Mouse (Mus musculus) regulatory T cell (primary cell): ENCODE measurements around the gene Sel1l3.

Source experiments
- in situ Hi-C: fragments of 300-600 bp; cut with MboI, MseI; formaldehyde crosslinking; loops from one replicate; pipeline ENCODE4 v1.15.1; 2025; ENCODE audit warnings: high pct_unique_total_duplicates

Sel1l3 gene

DNA sequence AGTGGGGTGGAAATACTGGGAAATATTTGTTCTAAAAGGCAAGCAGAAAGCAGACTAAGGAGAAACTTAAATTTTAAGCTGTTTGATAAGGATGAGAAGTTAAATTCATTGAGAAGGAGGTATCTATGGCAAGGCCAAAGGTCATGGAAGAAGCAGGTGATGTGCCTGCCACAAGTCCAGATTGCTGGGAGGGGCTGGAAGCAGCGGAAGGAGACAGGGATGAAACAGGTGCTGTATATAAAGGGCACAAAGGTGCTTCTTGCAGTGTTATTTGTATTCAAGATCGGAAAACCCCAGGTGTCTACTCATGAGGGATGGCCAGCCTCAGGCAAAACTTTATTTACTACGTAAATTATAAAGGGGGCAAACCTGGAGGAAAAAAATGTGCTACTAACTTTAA, 38.5 kb downstream of the Sel1l3 start:
- in situ Hi-C loops = no loop called here

DNA sequence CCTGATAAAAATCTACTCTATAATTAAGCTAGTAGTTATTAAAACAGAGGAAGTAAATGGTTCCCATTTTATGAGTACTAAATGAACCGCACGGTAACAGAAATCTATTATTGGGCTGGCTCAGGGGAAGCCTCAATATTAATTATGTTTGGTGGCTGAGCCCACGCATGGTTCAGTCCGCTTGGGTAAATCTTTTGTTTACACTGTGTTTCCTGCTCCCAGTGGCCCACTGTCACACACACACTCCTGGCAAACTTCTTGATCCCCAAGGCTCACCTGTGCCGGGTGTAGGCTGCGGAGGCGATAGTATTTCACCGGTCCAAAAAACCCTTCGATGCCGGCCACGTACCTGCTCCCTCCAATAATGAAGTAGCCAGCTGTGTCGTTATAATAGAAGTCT, 39.3 kb downstream of the Sel1l3 start:
- in situ Hi-C loops = no loop called here

DNA sequence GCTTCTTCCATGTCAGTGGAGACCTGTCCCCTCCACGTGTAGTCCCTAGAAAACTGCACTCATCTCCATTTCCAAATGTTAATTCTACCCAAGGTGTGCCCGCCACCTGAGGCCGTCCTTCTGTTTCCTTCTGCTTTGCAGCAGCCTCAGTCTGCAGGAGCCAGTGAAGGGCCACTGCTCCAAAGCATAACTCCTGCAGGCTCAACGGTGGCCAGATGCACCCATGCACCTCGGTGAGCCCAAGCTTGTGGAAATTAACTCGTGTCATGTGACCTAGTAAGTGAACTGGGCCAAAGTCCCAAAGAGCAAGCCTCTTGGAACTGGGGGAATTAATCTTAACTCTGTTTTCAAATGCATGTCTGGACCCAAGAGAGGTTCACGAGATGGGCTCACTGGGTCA, 40.8 kb downstream of the Sel1l3 start:
- in situ Hi-C loops = no loop called here

DNA sequence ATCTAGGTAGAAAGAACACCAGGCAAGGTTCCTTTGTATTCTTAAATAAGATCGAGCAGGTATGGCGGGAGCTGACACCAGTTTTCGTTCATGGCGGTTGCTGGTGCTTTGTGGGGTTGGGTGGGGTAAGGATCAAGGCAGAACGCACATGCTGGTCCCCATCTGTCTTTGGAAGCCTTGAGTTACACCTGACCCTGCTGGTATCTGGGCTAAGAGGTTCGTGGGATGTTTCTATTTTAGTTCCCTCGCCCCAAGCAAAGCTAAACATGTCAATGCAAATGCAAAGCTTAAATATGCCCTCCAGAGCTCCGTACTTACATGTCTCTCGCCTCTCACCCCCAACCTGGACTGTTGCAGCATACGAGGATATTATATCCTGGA, 41.5 kb downstream of the Sel1l3 start:
- in situ Hi-C loops = no loop called here

DNA sequence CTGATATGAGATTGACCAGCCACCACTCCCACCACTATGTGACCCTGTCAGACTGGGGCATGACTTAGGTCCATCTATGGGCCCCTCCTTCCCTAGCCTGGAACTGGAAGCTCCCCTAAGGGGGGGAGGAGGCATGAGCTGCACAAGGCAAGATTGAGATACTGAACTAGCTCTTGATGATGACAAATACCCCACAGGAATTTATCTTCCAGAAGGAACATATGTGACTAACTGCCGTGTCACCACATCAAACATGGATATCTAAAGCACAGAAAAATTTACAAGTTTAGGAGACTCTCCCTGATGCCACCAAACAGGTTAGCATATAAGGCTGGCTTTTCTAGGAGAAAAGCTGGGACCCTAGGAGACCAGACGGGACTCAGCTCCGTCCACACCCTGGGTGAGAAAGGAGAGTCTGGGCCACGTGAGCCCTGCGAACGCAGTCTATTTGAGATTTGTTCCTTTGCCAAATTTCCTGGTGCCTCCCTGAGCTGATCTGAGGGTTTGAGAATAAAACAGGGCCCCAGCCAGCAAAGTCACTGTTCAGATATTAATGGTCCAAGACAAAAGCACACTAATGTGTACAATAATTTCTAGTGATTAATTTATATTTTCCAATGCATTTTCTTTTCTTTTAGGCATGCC, 42.0 kb downstream of the Sel1l3 start:
- in situ Hi-C loops = no loop called here

DNA sequence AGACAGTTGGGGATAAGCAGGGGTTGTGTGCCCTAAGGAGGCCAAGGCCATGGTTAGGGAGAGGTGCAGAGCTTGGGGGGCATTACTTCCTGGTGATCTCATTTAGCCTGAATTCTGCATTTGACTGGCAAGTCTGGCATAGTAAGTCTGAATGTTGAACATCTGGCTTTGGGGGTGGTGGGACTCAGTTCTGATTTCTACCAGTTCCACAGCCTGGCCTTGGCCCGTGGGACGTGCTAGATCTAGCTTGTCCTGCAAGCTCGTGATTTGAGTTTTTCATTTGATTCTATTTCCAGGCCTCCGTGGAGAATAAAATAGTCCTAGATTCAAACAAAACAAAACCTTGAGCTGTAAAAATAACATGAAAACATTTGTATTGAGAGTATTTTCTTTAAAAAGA, 46.2 kb downstream of the Sel1l3 start:
- in situ Hi-C loops = no loop called here

DNA sequence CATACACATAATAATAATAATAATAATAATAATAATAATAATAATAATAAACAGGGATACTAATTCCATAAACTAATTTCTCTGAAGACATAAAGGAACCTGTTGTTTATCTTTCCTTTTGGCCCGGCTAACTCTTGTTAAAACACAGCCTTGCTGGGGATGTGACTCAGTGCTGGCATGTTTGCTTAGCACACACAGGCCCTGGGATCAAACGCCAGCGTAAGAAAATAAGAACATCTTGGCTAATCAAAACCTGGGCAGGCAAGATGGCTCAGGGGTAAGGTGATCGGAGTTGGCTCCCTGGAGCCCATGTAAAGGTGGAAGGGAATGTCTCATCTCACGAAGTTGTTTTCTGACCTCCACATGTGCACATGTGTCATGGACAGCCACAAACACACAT, 48.1 kb downstream of the Sel1l3 start:
- in situ Hi-C loops = no loop called here

DNA sequence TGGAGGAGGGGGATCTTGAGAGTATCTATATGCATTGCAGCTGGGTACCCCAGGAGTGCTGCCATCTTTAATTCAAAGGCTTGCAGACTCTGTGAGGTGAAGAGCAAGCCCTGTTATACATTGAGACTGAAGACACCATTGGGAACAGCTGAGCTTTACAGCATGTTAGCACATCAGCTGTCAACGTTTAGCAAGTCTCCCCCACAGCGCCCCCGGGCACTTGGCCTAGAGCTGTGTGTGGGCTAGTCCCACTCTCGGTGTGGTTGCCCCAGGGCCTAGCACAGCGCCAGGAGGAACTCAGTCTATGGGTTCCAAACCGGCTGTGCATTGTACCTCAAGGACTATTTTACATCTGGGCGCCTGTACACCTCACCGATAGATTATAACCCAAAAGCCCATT, 51.3 kb downstream of the Sel1l3 start:
- in situ Hi-C loops = loop anchor here (5.0 kb wide), 1 partner anchor 80 kb away; no protein-coding TSS in a partner anchor

DNA sequence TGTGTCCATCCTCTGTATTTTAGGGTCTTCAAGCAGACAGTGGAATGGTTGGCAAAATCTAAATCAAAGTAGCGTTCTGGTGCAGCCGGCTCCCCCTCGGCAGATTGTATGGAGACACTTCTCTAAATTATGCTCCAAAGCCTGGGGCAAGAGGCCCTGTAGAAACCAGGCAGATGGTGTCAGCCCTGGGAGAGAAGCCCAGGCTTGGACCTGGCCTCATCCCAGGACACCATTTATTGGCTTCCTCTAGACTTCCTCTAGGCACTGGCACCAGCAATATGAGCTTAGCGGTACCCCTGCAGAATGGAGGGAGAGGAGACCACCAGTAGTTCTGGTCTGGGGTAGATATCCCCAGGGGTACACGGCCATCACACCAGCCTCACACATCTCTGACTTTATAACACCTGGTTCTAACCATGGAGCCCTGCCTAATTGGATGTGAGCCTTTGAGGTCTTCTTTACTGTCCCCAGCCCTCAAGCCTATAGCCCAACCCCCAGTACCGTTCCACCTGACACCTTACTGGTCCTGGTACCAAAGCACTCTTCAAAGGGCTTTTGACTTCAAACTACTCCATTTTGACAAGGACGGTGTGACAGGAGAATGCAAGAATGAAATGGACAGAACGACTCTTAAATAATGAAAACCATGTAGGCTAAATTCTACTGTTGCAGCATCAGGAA, 52.1 kb downstream of the Sel1l3 start:
- in situ Hi-C loops = loop anchor here (5.0 kb wide), 1 partner anchor 81 kb away; no protein-coding TSS in a partner anchor

DNA sequence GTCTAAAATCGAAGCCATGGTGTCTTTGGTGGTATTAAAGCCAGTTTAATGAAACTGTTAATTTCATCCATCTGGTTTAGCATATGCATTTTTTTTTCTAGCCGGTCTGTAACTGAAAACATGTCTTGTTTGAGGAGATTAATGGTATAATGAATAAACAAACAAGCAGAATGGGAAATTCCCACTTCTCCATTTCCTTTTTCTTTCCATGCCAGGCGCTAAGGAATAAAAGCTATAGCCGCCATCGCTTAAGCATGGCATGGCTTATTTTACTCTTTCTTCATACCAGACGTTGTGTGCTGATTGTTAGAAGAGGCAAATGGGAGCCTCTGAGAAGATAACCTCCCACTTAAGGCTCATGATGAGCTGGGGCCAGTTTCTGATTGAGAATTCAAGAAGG, 53.5 kb downstream of the Sel1l3 start:
- in situ Hi-C loops = loop anchor here (5.0 kb wide), 1 partner anchor 82 kb away; no protein-coding TSS in a partner anchor

DNA sequence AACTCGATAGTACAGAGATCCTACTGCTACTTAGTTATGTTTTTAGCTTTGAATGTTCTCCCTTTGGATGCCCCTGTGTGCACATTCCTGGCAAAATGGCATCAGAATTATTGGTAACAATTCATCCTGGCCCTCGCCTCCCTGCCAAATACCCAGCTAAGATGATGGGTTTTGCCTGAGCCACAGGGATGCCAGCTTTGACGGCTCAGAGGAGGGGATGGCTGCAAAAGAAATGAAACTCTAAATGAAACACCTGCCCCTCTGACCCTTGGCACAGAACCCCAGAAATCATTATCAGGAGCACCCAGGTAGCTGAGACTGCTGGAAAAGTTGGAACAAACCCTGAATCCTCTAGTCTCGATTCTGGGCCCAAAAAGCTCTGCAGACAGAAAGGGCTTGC, 54.1 kb downstream of the Sel1l3 start:
- in situ Hi-C loops = loop anchor here (5.0 kb wide), 1 partner anchor 83 kb away; no protein-coding TSS in a partner anchor

DNA sequence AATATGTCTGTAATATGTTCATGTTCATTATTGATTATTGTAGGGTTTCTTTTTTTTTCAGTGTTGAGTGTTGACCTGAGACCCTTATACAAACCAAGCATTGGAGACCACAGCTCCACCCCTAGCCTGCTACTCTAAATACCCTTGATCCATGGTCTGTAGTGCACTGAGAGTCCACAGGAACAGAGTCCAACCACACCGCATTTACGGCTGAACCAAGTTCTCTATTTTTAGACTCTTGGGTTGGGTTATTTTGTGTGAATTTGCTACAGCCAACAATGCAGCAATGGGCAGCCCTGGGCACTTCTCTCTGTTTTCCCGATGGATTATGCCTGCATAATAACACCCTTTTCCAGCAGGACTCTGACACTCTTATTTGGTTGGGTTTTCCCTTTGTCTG, 54.6 kb downstream of the Sel1l3 start:
- in situ Hi-C loops = no loop called here

DNA sequence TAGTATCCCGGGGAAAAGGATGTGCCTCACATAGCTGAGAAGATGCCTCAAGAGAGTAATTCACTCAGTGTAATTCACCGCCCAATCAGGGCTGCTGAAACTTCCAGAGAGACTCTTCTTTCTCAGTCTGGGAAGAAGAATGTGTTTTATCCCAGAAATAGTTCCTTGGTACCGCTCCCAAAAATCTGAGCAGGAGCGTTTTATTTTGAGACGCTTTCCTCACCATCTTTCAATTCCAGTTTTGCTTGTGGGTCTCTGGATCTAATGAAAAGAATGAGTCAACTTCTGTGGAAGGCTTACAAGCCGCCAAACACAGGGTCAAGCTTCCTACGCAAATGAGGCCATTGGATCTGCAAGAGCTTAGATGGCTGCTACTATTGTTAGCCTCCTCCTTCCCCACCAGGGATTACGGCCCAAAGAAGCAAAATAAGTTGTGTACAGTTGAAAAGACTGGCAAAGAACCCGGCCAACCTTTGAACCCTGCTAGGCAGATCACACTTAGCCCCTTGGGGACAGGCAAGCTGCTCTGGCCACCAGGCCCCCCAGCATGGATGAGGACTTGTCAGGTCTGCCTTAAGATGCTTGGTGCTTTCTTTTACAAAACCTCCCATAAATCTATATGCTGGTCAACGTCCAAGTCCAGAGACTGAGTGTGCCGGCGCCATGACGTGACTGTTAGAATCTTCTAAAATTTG, 57.6 kb downstream of the Sel1l3 start:
- in situ Hi-C loops = no loop called here

DNA sequence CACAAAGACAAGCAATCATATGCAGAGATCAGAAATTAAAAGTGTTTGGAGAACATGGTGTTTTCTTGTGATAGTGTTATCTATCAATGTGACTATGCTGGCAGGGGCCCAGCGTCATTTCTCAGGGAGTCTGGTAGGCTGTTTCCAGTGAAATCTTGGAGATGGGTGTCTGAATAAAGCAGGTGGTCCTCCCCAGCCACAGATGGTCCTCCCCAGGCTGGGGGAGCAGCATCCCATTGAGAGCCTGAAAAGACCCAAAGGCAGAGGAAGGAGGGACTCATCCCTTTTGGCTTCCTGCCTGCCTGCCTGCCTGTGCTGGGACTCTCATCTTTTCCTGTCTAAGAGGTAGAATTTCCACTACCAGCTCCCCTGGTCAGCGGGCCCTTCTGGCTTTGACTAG, 59.2 kb downstream of the Sel1l3 start:
- in situ Hi-C loops = no loop called here

DNA sequence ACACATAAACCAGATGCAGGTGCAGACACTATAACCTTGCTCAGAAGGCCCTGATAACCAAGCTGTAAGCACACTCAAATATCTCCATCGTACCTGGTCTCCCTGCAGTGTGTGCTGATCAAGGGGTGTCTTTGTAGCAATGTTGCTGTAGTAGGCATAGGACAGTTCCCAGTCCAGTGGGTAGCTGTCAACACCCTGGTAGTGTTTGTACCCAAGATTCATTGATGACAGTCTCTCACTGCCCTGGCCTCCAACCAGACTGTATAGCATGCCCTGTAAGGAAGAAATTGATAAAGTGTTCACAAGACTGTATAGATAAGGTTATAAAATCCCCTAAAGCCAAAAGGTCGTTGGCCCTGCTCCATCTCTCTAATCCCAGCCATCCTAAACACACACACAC, 59.6 kb downstream of the Sel1l3 start:
- in situ Hi-C loops = no loop called here

DNA sequence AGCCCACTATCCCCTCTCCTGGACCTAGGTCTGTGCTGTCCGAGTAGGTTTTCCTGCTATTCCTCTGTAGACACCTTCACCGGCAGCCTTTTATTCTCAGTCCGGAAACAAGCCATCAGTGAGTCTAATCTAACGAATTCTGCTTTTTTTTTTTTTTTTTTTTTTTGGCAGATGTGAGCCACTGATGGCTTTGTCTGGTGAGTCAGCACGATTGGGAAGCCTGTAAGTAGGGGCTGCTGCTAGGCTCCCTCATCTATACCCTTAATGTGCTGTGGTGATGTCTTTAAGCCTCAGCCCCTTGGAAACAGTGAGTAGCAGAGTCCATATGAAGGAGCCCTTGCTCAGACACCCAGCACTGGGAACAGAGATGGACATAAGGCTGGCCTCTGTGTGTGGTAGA, 60.6 kb downstream of the Sel1l3 start:
- in situ Hi-C loops = no loop called here

DNA sequence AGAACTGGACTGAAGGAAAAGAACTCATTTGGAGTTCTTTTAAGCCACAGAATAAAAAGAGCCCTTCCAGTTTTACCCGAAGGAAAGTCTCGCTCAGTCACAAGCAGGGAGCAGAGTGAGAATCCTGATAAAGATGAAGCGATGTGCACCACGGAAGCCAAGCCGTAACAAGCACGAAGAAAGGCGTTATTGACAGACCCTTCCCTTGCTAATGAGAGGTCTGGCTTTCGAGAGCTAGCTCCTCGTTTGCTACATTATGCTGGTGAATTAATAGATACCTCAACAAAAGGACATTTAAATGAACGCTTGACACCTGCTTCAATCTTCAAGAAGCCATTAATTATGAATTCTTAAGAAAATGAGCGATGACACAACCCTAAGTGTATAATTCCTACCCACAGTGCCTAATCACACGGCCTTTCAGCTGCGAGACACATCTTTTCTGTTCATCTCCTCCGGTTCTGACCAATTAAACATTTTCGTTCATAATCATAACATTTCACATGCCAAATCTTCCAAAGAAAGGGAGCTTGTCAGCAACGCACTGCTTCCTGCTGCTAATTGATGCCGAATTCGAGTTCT, 62.3 kb downstream of the Sel1l3 start:
- in situ Hi-C loops = no loop called here

DNA sequence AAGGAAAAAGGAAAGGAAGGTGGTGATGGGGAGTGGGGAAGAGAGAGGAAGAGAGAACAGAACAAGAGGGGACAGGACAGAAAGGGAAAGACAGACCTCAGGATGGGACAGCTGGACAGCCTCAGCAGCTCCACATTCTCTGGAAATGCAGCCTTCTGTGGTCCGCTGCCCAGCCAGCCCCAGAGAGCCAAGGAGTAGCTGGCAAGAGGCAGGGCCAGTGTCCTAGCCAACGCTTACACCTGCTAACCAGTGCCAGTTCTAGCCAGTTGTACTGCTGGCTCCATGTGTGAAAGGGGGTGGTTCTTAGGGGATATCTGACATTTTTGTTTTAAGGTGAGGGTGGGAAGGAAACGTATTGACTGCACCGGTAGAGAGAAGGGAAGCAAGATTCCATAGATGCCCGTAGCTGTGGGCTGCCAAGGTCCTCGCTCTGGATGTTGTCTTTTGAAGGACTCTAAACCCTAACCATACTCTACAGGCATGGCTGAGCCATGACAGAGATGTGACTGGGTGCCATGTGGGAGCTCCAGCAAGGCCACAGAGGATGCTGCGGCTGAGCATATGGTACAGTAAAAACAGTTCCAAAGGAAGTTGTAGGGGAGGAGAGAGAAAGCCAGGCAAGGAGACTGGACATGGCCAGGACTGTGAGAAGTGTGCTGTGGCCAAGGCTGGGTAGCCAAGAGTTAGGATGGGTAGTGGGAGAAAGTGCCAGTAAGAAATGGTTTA, 64.6 kb downstream of the Sel1l3 start:
- in situ Hi-C loops = loop anchor here (10.0 kb wide), 1 partner anchor 1044 kb away; no protein-coding TSS in a partner anchor

DNA sequence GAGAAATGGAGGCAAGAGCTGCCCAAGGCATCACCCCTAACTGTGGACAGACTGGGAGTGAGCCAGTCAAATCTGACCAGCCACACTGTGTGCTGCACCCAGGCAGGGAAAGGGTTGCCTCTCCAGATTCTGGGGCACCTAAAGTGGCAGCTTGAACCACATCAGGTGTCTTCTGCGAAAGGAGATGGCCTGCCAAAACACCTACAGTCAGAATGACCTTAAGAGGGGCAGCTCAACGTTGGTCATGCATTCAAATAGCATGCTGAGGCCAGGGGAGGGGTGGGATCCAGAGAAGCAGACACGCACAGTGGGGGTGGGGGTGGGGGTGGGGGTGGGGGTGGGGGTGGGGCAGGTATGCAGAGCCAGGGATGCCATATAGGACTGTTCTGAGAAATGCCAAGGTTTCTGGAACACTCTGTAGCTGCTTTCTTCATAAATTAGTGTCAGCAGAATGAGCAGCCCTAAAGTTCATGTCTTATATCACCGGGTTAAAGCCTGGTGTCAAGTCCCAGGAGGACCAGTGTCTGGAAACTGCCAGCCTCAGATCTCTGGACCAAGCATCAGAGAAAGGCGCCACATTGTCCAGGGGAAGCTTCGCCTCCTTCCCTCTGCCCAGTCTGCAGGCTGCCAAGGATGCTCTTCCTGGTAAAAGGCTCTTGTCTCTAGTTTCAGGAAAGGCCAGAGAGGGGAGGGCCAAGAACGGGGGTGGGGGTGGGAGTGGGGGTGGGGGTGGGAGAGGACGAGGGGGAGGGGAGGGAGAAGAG, 65.4 kb downstream of the Sel1l3 start:
- in situ Hi-C loops = loop anchor here (10.0 kb wide), 1 partner anchor 1044 kb away; no protein-coding TSS in a partner anchor

DNA sequence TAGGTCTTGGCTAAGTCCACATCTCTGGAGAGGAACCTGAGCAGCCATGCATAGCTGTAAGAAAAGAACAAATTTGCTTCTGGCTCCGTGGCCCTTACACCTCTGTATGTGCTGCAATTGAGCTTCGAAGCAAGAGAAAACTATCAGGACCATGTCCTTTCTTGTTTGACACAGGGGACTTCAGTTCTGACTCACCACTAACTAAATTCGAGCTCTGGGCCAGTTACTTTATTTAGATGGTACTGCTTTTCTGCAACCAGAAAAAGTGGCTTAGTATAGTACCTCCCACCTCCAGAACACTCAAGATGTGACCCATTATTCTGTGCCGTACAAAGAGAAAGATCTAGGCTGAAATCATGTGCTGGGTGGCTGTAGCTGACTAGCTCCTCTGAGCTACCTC, 66.3 kb downstream of the Sel1l3 start:
- in situ Hi-C loops = loop anchor here (10.0 kb wide), 1 partner anchor 1043 kb away; no protein-coding TSS in a partner anchor

DNA sequence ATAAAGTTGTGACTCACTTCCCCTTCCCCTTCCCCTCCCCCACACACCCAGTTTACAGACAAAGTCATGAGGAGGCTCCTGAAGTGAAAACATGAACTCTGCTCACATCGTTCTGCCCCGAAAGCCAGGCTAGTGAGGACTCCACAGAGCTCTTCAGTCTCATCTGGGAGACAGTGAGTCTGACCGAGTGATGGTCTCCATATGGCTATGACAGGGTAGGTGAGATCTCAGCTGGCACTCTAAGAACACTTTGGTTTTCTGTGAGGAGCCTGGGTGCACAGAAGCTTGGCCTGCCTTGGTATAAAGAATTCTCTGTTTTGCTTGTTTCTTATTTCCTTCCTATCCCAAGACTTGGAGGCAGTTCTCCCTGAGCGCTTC, 67.1 kb downstream of the Sel1l3 start:
- in situ Hi-C loops = loop anchor here (10.0 kb wide), 1 partner anchor 1042 kb away; no protein-coding TSS in a partner anchor
